ENCODE assay signal across 13 mouse cellular contexts in genomic region chr7:117393976-117394375, GRCm38 (mm10). TPM values are rescaled to one million over a fixed set of nuclear protein-coding genes. Genes with fewer than 3 reads are reported as not detected.
DNase-seq lines count a peak whose midpoint lies in the region; ATAC-seq lines count a peak whose summit lies in the region.
"Had no signal": no experiment of that assay in that cellular context is flagged by ENCODE, and none has a peak within 500 bp of the region (broad histone marks: within the 10 kb centered on the region; RNA-seq: fewer than 3 reads in every experiment).

No protein-coding gene starts in this region.

- peak overlapping the region; percentile 37 for H3K4me2 ChIP-seq in liver, embryonic 13.5 days
- no peak overlapping the region for H3K4me2 ChIP-seq in stomach, embryonic 15.5 days
- no peak overlapping the region for H3K4me2 ChIP-seq in hindbrain, embryonic 12.5 days (replicated peaks)
- H3K4me2 ChIP-seq: heart, embryonic 13.5 days; lung, embryonic 14.5 days; neural tube, embryonic 13.5 days had no signal

- H3K36me3 ChIP-seq in liver, embryonic 13.5 days: no peaks in the 10 kb centered on the region
- no peaks in the 10 kb centered on the region for H3K36me3 ChIP-seq in stomach, embryonic 15.5 days
- H3K36me3 ChIP-seq in hindbrain, embryonic 12.5 days: no peaks in the 10 kb centered on the region
- H3K36me3 ChIP-seq: heart, embryonic 13.5 days; neural tube, embryonic 13.5 days had no signal

- no peaks in the 10 kb centered on the region for H3K9me3 ChIP-seq in liver, embryonic 13.5 days (replicated peaks)
- H3K9me3 ChIP-seq in stomach, embryonic 15.5 days: no peaks in the 10 kb centered on the region
- no peaks in the 10 kb centered on the region for H3K9me3 ChIP-seq in hindbrain, embryonic 12.5 days (replicated peaks)
- H3K9me3 ChIP-seq: heart, embryonic 13.5 days; neural tube, embryonic 13.5 days had no signal

- H3K27ac ChIP-seq in liver, embryonic 13.5 days: peak overlapping the region; percentile 67
- H3K27ac ChIP-seq in stomach, embryonic 15.5 days: no peak overlapping the region
- H3K27ac ChIP-seq in hindbrain, embryonic 12.5 days: no peak overlapping the region
- H3K27ac ChIP-seq: forebrain, embryonic 10.5 days; heart, embryonic 13.5 days; neural tube, embryonic 13.5 days had no signal

- peaks cover 44% of the 10 kb centered on the region for H3K4me1 ChIP-seq in liver, embryonic 13.5 days (replicated peaks)
- H3K4me1 ChIP-seq in stomach, embryonic 15.5 days: peaks cover 5% of the 10 kb centered on the region
- H3K4me1 ChIP-seq in hindbrain, embryonic 12.5 days: 0 out of 2 replicates have a peak, but pooled peaks cover 7% of the 10 kb centered on the region

- ATAC-seq in liver, embryonic 13.5 days (ENCODE audit: low read depth): peak; percentile 81
- ATAC-seq in stomach, embryonic 15.5 days (ENCODE audit: insufficient read depth, low FRiP score, low read depth): peak; percentile 53
- ATAC-seq in hindbrain, embryonic 12.5 days (ENCODE audit: low FRiP score): no peak

- no peak overlapping the region for H3K4me3 ChIP-seq in liver, embryonic 13.5 days (replicated peaks)
- H3K4me3 ChIP-seq in stomach, embryonic 15.5 days (replicated peaks): no peak overlapping the region
- no peak overlapping the region for H3K4me3 ChIP-seq in hindbrain, embryonic 12.5 days
- H3K4me3 ChIP-seq: forebrain, embryonic 10.5 days; heart, embryonic 13.5 days; neural tube, embryonic 13.5 days had no signal

- 4% methylated on average over 4 of the region's 4 CpGs for WGBS in liver, embryonic 13.5 days (ENCODE audit: insufficient replicate concordance)
- 56% methylated on average over 4 of the region's 4 CpGs for WGBS in stomach, embryonic 15.5 days
- 77% methylated on average over 4 of the region's 4 CpGs for WGBS in hindbrain, embryonic 12.5 days

- no peaks in the 10 kb centered on the region for H3K27me3 ChIP-seq in liver, embryonic 13.5 days
- H3K27me3 ChIP-seq in stomach, embryonic 15.5 days (replicated peaks): no peaks in the 10 kb centered on the region
- no peaks in the 10 kb centered on the region for H3K27me3 ChIP-seq in hindbrain, embryonic 12.5 days
- H3K27me3 ChIP-seq: heart, embryonic 13.5 days; neural tube, embryonic 13.5 days had no signal

- H3K9ac ChIP-seq in liver, embryonic 13.5 days: no peak overlapping the region; the same call in 1 of the 2 replicates
- H3K9ac ChIP-seq in stomach, embryonic 15.5 days: no peak overlapping the region
- no peak overlapping the region for H3K9ac ChIP-seq in hindbrain, embryonic 12.5 days
- H3K9ac ChIP-seq: heart, embryonic 13.5 days; lung, embryonic 14.5 days; neural tube, embryonic 13.5 days had no signal

- DNase-seq in kidney, adult 9 months: peak; percentile 57
- no peak for DNase-seq in kidney, postnatal 4 days
- peak; percentile 73 for DNase-seq in c-Kit-positive CD71-negative TER-119-negative erythroid progenitor cells, embryonic 14.5 days (ENCODE audit: low read depth)
- peak; percentile 3 for DNase-seq in liver, embryonic 13.5 days
- no peak for DNase-seq in urinary bladder, postnatal 14 days (ENCODE audit: low spot score)
- no peak for DNase-seq in kidney, postnatal 25 days
- DNase-seq: adrenal gland, adult 8-10 months; lung, embryonic 14.5 days had no signal

RNA-seq across cellular contexts. Expression of gene Xylt1, which starts 13.2 kb away (rescaled TPM):
- 0.20 and 0.23 TPM in 2 replicates for polyA plus RNA-seq in liver, embryonic 13.5 days (2015; fragmentation: Nextera tagmentation; extraction: Ambion mirVana)
- 0.99 and 1.1 TPM in 2 replicates for polyA plus RNA-seq in stomach, embryonic 15.5 days (2015; fragmentation: Nextera tagmentation; extraction: Ambion mirVana)
- 2.4 and 3.6 TPM in 2 replicates for polyA plus RNA-seq in hindbrain, embryonic 12.5 days (2016; fragmentation: Nextera tagmentation; extraction: Ambion mirVana)

Comparison
In these comparisons a context has a peak if more than half of its experiments do, and no peak if none do; other contexts are left out.
1. DNase-seq: peak in kidney, adult 9 months (single experiment), c-Kit-positive CD71-negative TER-119-negative erythroid progenitor cells, embryonic 14.5 days (single experiment) and liver, embryonic 13.5 days (single experiment); none in kidney, postnatal 4 days (0 of 2), urinary bladder, postnatal 14 days (single experiment) and kidney, postnatal 25 days (0 of 2).